Mouse (Mus musculus) kidney, adult 2 months (tissue): Measurements from ENCODE around the gene Spata5.

Source experiments
- CTCF ChIP-seq: fragments of 200-500 bp; conservative IDR thresholded peaks from 2 replicates; pipeline ENCODE4 v1.5.1; 2011; ENCODE audit warnings: low read depth, mild to moderate bottlenecking, control low read depth, low read length, moderate library complexity, mixed read lengths; ENCODE audit not compliant: insufficient read depth, insufficient read length
- POLR2A ChIP-seq: fragments of 200-500 bp; IDR thresholded peaks from one replicate; pipeline ENCODE4 v1.6.1; 2011; ENCODE audit warnings: low read depth, low read length, control low read depth

DNA sequence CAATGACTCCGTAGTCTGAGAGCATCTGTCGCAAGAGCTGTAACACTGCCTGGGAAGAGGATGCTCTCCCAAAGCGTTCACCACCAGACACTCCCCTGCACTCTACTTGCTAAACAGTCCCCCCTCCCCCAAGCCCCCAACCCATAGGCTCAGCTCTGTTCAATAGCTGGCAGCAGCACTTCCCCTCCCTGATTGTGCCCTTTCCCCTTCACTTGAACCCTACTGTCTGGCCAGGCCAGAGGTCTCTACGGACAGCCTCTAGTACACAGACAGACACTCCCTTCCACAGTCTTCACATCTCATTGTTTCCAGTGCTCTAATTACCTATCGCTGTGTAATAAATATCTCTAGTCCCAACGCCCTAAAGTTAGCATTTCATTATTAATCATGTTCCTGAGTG is 41.8 kb upstream of the Spata5 start:
- TF ChIP-seq CTCF (no peak), POLR2A (no peak)
